Mouse (Mus musculus) lung, postnatal 10 days (tissue): ENCODE data around the gene Asic2.

Experiments used
- DNase-seq: peaks from one replicate; pipeline ENCODE4 v3.0.0; 2021

Asic2 gene

DNA sequence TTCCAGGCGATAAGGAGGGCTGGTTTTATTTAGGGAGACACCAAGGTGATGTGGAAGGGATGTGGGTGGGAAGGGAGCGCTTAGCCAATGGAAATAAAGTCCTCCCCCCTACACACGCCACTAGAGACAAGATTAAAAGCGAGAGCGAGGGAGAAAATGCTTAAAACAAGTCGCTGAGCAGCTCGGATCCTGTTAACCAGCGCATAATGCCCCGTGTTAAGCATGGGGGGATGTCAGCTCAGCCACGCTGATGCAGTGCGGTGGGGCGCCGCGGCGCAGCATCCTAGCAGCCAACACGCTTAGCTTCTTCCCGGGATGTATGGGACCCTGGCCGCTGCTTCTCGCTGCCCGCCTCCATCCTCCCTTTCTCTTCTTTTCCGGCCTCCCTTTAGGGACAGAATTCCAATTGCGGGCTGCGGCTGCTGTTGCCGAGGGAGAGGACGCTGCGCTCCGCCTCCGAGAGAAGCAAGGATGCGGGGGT is at the start of gene Asic2:
Gene Asic2 (minus strand): TSS at position 57 of the 481 bp plus-strand sequence.
- DNase-seq, result no peak

DNA sequence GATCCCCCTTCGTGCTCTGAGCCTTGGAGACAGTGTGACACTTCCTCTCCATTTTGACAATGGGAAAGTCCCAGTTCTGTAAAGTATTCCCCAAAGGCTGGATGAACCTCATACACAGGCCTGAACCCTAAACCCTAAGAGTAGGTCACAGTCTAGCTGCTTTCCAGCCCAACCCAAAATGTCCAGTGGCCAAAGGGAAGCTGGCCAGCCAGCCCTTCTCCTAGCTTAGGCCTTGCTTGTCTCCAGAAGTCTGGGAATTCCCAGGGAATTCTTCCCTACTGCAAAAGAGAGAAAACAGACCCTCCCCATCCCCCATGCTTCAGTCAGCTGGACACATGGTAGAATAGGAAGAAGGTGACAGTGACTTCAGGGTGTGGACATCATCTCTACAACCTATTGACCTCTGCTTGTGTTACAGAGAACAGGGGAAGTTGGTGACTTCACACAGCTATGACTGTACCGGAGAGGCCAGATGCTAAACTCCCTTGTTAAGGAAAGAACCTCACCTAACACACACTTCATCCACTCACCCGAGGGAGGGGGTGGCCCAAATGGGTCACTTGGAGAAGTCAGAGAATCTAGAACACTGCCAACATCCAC is 48.0 kb upstream of the Asic2 start:
- DNase-seq, result no peak

DNA sequence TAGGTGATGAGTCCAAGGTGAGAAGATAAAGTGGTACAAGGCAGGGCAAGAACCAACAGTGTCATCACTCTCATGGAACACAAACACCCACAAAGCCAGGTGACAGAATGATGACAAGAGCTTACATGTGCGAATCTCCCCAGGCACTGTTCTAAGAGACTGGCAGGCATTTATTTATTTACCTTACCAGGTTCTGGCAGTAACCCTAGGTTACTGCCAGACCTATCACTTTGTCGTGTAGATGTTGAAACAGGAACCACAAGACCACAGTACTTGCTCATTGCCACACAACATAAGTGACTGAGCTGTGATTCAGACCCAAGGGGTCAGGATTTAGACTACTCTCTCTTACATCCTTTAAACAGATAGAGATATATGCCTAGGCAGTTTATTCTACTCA is 46.8 kb upstream of the Asic2 start:
- no peak for DNase-seq

DNA sequence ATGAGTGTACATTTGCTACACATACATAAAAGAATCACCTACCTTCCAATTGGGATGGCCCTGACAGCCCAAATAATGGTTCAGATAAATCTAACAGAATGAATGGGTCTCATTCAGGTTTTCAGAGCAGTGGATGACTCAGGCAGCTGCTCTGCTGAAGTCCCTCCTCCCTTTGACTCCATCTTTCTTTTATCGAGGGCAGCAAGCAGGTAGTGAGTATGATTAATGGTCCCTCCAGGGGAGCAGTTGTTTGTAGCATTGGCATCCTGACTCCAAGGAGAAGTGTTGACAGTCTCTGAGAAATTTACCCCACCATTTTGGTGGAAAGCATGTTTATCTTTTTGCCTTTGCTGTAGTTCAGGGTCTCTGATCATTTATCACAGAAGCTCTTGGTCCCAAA is 45.5 kb upstream of the Asic2 start:
- no peak for DNase-seq

DNA sequence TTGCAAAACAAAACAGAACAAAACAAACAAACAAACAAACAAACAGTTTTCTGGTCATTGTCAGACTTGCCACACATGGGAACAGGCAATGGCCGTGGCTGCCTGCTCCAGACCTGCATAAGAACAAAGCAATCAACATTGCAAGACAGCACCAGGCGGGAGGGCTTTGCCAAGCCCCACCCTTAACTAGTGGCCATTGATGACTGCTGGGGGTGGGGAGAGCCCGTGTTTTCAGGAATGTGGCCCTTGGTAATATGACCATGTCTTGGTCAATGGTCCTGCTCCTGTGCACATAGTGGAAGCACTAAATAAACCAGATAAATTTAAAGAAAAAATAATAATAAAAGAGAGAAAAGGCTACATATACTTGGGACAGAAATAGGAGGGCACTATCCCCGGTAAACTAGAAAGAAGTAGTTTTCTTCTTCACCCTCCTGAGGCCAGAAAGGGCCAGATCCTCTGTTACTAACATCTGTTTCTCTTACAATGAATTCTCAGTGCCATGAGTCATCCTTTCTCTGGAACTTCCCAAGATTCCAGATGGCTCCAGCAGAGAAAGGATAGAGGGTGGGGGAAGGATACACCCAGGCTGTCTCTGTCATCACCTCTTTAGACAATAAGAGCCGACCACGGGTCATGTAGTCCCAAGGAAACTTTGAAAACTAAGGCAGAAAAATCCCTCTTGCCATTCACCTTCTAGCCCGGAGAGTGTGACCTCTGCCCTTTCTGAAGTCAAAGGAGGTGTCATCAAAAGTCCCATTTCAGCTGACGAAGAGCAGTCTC is 43.3 kb upstream of the Asic2 start:
- peak; percentile 35 for DNase-seq

DNA sequence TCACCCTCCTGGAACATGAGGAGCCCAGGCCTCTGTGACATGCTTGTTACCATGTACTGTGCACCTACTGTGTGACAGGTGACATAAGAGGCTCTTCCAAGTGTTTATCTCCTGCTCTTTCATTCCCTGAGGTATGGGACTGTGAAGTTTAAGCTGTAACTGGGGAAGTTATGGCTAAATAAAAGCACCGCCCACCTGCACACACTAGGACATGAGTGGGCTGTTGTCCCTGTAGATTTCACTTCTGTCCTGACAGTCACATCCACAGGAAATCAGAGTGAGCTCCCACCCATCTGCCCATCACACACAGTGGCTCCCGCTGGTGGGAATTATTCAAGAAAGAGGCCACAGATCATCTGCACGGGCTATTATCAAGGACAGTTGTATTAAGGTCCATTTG is 41.9 kb upstream of the Asic2 start:
- no peak for DNase-seq

DNA sequence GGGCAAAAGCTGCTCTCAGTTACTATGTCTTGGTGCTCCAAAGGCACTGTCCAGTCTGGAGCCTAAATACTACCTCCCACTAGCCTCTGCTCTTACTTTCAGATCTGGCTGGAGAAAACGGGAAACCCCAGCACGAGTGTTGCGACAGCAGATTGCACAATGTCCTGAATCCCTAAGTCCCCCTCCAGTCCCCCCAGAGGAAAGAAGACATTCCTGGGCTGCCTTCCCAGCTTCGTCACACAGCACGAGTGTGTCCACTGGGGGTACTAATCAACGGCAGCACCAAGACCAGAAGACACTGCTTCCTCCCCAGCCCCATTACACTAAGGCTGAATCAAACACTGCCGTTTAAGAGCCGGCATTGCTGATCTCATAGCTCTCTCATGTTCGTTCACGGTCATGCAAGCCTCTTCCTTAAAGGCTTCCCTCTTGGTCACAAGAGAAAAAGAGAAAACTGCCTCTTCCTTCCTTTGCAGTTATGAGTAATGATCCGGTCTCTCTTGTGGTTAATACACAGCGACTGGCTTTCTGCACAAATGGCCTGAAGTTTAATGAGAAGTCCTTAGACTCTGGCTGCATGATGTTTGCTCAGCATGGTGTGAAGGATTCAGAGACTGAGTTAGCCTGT is 38.7 kb upstream of the Asic2 start:
- peak; percentile 79 for DNase-seq

DNA sequence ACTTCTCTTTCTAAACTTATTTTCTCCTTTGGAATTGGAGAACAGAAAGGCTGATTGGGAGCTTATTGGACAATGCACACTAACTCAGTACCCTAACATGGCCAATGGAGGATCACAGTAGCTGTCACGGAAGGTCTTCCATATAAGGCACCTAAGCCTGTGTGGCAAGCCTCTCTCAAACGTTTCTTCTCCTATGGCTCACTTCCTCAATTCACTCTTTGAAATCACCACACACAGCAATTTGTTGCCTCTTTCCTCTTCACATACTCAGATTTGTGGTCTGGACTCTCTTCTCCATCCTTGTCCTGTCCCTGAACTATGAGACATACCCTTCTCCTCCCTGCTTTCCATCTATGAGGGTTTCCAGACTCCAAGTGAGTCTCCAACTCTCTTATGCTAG is 36.6 kb upstream of the Asic2 start:
- no peak for DNase-seq

DNA sequence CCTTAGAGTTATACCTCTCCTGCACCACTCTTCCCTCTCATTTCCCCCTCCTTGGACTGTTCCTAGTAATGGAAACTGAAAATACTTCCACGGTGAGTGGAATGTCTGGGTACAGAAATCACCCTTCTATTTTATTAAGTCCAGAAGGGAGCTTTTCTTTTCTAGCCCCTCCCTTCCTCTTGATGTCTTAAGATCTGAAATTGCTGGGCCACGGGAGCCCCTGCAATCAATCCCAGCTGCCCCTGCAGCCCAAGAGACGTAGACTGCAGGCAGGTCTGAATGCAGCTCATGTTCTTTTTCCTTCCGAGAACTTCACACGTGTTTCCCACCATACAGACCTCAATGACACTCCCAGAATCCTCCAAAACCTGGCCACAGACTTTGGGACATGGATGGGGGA is 32.3 kb upstream of the Asic2 start:
- DNase-seq, result no peak

DNA sequence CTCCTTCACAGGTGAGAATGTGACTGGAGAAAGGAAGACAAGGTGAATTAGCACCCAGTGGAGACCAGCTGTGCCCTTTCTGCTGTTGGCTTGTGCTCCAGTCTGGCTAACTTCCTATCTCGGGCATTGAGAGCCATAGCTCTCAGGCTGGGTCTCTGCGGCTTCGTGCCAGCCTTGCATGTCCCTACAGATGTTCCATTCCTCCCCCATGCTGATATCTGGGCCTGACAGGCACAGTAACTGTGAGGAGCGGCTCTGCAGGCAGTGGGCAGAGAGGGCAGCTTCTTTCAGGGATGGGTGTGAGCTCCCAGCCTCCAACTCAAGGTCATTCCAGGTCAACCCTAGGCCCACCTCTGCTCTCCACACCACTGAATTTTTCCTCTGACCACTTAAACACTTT is 31.2 kb upstream of the Asic2 start:
- DNase-seq, result no peak

DNA sequence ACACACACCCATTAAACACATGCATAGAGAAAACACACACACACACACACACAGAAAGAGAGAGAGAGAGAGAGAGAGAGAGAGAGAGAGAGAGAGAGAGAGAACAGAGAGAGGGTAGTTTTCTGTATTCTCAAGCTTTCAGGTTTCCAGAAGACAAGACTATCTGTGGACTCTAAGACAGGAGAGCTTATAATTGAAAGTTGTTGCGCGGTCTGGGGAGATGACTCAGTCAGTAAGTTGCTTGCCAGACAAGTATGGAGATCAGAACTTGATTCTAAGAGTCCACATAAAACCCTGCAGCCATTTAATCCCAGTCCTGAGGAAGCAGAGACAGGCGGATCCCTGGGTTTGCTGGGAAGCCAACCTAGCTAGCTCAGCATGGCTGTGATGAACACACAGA is 30.4 kb upstream of the Asic2 start:
- DNase-seq, result no peak

DNA sequence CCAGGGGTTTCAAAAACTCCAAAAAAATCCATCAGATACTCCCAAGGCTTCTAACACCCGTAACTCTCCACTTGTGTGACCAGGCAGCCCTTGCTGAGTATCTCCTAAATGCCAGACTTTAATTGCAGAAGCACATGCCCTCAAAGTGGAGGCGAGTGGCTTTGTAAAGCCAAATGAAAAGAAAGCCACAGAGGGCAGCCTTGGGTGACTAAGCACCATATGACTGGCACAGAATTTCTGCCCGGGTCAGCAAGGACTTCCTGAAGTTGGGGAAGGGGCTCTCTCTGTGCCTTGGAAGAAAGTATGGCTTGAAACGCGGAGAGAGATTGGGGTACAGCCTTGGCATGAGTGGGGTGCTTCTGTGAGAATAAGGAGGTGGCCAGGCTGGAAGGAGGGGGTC is 28.8 kb upstream of the Asic2 start:
- DNase-seq, result no peak

DNA sequence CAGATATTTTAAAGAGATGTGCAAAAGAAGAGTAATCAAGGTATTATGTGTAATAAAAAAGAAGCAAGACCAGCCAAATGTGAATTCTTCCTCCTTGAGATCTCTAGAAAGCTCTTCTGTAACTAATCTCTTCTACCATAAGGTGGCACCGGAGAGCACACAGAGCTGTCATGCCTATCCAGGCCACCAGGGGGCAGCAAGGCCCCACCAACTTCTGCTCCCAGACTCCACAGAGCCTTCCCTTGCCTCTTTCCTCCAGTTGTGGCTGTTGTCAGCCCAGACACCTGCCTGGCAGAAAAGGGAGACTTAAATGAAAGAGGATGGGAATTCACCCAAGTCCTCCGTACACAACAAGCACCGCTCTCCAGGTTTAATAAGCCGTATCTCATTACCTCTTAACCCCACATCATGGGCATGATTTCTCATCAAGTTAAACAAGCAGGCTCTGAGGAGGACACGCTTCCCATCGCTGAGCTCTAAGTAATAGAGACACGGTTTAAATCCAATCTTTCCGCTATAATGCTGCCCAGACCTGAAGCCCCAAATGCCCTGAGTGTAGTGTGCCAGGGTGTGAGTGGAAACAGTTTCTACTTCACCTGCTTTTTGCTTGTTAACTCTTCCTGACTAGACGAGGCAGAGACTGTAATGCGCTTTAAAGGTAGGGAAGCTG is 28.1 kb upstream of the Asic2 start:
- peak; percentile 64 for DNase-seq

DNA sequence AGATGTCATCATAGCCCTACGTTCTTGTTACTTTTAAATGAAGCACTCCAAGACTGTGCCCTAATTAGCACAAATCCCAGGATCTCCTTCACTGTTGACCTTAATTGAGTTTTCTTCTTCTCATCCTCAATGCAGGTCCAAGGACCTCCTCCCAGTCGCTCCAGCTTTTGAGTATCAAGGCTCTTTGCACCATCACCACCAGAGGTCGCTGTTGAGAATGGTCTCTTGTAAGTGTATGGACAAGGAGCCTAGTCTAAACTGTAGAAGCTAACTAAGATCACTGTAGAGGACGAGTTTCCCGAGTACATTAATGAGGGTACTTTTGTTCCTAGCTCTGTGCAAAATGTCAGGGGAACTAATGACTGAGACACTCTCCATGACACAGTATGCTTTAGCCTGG is 14.9 kb upstream of the Asic2 start:
- DNase-seq, result peak; percentile 69

DNA sequence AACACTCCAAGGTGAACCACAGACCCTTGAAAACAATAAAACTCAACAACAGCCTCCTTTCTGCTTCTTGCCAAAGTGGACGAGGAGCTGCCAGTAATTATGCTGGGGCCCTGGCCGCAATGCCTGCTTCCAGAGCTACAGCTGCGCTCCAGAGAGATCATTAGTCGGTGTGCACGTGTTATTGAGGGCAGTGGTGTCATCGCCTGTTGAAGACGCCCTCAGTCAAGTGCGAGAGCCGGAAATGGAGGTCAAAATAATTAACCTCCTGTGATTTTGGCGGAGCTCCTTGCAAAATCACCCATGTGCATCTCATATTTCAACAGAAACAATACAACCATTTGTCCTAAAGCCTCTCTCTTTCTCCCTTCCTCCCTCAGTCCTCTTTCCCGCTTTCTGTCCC is 13.9 kb upstream of the Asic2 start:
- peak; percentile 14 for DNase-seq

DNA sequence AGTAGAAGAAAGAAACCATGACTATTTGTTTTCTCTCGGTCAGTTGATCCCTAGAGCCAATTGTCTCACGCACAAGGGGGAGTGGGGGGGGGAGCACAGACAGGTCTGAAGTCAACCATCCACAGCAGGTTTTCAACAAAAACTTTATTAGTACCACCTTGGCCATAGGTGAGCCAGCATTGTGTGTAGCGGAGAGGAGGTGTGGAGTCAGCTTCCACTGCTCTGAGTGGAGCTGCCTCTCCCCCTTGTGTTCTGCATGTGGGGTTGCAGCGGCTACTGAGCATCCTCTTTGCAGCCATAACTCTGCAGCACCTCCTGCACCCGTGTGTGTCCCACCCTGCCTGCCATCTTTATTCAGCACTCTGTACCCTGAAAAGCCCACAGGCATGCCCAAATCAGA is 6.3 kb upstream of the Asic2 start:
- no peak for DNase-seq

DNA sequence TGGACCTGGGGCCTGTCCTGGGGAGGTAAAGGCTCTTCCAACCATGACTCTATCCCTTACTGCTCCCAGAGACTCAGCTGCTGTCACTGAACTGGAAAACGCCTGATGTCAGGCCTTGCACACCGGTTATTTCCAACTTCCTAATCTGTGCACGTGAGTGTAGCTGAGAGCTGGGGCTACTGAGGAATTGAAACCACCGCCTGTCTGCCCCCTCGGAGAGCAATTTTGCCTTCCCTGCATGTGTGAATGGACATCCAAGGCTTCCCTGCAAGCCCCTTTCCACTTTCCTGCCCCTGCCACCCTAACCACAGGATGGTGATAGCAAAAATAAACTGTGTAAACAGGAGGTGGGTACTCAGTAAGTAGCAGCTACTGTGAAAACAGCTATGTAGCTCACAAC is 5.4 kb upstream of the Asic2 start:
- no peak for DNase-seq

DNA sequence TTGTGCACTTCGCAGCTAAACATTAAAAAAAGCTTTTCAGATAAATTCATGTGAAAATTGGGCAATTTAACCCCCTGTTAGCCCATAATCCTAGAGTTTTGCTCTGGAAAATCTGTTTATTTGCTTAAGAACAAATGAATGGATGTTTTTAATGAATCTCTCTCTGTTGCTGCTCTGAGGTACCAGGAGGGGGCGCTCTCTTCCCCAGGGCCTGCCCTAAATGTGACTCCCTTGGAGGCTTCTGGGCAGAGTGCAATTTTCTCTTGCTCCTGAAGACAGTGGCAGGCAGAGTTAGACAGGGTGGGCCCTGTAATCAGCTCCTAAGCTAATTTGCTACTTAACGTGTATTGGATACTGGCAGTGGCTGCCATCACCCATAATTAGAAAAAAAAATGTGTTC is 3.8 kb upstream of the Asic2 start:
- no peak for DNase-seq

DNA sequence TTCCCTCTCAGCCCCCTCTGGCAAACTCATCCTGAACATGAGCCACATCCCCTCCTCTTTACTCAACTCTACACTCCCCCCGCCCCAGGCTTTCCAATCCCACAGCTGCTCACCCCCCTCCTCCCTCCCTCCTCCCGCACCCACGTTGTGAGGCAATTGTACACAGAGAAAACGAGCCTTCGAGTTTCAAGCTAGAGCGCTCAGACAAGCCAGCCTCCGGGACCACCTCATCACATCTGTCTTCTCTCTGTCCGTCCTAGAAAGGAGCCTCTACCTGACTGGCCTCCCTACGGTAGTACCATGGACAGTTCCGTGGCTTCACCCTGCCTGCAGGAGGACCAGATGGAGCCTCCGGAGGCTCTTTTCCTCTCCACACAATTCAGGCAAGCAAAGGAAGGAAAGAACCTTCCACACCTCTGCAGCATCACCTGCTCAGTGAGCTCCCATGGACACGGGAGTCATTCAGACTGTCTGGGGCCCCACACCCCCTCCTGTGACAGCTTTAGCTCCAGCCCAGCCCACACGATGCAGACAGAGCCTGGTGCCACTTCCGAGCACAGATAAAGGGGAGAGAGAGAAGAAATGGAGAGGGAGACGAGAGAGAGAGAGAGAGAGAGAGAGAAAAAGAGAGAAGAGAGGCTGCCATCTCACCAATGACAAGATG is 1.5 kb downstream of the Asic2 start:
- peak; percentile 31 for DNase-seq

DNA sequence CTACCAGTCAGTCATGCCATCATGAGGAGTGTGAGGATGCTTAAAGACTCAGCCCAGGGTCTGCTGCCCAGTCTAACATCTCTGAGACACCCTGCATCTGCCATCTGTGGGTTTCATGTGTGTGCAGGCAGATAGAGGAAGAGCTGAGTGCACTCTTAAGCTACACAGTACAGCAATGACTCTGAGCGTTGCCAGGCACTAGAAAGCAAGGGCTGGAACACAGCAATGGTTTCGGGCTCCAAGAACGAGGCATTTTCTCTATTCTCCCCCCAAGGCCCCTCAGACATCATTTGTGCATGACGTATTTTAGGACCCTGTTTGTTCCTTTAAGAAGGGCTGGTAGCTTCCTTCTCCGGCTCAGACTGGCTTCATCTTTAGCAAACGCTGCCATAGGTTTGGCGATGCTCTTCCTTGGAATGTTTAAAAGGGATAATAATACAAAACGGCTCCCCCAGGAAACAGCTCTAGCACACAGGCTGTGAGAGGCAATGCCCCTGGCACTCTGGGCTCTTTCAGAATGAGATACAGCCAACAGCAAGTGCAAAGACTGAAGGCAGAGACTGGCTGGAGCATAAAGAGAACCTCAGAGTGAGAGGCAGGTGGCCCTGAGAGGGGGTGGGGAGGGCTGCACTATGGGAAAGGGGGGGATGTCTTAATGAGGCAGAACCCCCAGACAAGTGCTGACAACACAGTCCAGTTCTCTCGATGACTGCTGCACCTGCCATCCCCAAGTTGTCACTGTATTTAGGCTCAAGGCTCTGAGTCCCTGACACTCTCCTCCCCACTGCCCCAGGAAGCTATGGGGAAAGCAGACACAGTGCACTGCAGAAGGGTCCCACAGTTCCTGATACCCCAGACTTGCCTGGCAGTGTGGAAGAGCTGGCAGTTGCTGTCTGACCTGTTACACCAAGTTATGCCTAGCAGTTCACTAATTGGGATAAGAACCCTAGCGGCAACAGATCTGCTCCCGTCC is 2.3 kb downstream of the Asic2 start:
- DNase-seq, result no peak

DNA sequence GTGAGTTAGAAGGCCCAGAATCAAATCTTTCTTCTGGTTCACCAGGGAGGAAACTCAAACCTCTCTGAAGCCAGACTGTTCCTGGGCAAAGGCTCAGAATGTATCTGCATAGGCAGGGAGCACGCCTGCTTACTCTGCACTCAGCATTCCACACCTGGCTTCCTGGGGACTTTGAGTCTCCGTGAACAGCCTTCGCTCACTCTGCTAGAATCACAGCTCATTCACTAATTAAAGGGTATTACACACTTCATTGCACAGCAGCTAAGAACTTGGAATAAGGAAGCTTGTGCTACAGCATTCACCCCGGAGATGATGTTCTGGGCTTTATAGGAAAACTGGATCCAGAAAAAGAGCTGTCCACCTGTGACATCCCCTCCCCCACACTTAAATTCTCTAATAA is 3.7 kb downstream of the Asic2 start:
- DNase-seq, result no peak

DNA sequence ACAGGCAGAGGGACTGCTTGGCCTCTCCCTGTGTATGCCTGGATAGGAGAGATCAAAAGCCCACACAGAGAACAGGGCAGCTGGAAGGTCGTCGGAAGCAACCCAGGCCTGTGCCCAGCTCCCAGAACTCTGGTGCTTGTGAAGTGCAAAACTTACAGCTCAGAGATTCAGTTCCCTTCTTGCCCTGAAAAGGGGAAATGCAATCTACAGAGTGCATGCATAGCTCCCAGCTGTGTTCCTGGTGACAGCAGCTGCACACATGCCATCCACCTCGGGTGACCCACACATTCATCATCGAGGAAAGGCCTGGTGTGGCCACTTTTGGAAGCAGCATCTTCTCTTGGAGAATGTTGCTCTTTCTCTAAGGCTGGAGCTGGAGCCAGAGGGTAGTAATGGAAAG is 13.9 kb downstream of the Asic2 start:
- no peak for DNase-seq
